Mouse (Mus musculus): ENCODE results near the gene Cmc1.

The Cmc1 gene

GRCm38 (mm10) chr9:118110360-118110710 is 39.6 kb downstream of the Cmc1 start:
- no peak for DNase-seq

DNA sequence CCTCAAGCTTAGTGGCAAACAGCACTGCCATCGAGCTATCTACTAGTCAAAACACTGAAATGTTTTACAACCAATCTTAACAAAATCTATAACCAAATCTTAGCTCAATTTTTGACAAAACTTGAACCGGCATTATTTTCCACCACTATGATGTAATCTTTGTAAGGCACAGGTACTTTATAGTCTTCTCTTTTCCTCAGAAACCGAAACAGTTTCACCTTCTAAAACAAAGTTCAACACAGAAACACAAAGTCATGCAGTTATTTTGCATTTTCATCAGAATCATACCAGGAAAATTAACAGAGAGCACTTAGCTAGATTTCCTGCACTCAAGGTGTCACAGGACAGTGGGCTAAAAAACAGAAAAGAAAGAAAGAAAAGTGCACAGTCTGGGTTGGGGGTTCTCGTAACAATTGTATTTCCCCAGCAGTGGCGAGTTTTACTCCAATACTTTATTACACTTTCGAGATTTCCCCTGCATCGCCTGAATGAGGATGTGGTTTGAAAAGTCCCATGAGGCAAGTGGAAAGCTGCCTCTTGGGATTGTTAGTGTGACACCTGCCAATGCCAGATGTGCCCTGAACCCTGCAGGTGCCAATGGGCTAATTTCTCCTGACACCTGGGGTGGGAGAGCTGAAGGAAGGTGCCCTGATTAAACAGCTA is 40.1 kb downstream of the Cmc1 start:
- no peak for DNase-seq

GRCm38 (mm10) chr9:118108527-118109011 is 41.4 kb downstream of the Cmc1 start:
- no peak for DNase-seq

GRCm38 (mm10) chr9:118101802-118102201 is 48.2 kb downstream of the Cmc1 start:
- DNase-seq, result no peak

DNA sequence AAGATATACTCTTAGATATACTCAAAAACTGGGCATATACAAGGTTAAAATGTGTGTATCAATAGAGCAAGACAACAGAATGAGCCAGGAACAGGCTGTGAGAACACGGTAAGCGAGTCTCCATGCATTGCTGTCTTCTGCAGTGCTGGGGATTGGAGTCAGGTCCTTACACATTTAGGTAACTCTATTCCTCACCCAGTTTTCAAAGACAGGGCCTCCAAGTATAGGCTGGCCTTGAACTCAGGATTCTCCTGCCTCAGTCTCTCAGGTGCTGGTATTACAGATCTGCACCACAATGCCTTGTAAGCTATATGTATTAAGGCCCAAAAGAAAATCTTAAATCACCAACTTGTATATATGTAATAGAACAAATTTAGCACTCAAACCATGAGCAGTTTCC is 49.5 kb downstream of the Cmc1 start:
- no peak for DNase-seq

DNA sequence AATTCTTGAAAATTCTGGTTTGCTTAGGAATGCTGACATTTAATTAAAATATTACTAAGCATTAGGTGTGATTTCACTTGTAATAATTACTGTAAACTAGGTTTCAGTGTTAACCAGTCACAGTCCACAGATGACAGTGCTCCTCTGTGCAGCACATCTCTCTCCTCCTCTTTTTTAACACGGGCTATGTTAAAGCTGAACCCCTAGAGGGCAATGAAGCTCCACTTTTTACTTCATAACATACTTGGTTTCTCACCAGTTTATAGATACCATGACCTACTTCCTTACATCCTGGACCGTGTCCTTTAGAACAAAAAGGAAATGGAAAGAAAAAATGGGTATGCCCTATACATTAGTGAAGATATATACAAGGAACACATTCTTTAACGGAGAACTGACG is 50.6 kb downstream of the Cmc1 start:
- DNase-seq, result no peak

DNA sequence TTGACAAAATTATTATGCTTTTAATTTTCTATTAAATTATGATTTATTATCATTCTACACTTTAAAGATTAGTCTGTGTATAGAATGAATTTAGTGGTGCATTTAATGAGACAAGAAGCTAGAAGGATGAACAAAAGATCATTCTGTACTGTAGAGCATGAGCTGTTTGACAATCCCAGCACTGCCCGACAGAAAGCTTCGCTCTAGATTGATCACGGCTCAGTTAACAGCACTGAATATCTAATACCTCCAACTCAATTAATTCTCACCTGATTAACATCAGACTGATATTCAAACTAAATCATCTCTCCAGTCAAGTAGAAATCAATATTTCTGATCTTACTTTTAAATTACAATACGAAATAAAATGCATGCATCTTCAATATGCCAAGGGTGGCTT is 66.1 kb downstream of the Cmc1 start:
- no peak for DNase-seq

- DNase-seq, result no peak
These were observed 67.2 kb downstream of the Cmc1 start for GRCm38 (mm10) chr9:118082575-118083431.

DNA sequence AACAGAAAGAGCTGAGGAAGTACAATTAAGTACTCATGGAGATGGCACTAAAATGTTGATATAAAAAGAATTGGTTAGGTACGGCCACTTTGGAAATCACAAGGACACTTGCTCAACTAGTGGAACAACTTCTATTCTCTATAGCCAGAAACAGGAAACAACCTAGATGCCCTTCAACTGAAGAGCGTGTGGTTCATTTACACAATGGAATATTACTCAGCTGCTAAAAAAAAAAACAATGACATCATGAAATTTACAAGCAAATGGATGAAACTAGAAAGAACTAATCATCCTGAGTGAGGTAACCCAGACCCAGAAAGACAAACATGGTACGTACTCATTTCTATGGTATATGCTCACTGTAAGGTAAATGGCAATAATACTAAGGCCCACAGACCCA is 76.6 kb downstream of the Cmc1 start:
- DNase-seq, result no peak

GRCm38 (mm10) chr9:118072101-118072500 is 77.9 kb downstream of the Cmc1 start:
- DNase-seq, result no peak

DNA sequence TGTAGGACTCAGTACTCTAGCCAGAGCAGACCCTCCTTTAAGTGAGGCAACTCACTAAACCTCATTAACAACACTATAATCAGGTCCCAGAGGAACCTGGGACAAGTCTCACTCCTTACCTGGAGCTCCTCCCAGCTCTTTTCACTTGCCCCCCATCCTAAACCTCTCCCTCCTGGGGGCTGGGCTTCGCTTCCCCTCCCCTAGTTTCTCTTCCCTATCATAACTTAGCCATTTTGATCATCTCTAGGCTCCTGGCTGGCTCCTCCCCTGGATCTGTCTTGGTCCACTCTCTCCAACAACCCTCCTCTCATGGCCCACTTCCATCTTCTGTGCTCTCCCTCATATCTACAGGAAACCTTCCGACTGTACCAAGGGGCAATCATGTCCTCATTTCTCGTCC is 78.6 kb downstream of the Cmc1 start:
- DNase-seq, result no peak

DNA sequence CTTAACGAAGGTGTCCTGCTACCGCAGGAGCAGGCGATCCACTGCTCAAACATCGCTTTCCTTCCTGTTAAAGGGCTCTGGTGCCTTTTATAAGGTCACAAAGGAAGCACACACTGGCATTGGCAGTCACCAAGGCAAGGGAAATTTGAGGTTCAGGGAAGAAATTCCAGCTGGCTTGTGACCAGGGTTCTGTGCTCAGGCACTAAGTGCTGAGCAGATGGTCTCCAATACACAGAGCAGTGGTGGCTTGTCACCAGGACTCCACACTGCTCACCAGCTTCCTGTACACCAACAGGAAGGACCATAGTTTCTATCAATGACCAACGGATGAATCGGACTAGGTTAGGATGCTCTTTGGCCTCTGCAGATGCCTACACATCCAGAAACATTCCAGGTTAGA is 79.5 kb downstream of the Cmc1 start:
- no peak for DNase-seq

GRCm38 (mm10) chr9:118059101-118059500 is 90.9 kb downstream of the Cmc1 start:
- DNase-seq, result no peak

DNA sequence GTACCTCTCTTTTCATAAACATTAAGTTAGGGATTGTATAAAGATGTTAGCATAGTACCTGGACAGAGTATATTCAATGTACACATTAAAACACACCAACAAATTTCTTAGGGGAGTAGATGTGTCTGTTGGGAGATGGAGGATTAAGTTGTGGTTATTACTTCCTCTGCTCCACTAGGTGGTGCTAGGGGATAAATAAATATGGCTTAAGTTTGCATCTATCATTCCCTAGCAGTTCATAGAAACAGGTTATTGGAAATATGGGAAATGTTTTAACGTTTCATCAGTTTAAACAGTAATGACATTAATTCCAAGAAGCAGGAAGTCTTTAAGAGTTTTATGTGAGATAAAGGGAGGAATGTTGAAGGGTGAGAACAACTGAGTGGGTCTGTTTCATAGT is 96.7 kb downstream of the Cmc1 start:
- no peak for DNase-seq

- no peak for DNase-seq
These were observed 104.9 kb downstream of the Cmc1 start for GRCm38 (mm10) chr9:118045011-118045533.

DNA sequence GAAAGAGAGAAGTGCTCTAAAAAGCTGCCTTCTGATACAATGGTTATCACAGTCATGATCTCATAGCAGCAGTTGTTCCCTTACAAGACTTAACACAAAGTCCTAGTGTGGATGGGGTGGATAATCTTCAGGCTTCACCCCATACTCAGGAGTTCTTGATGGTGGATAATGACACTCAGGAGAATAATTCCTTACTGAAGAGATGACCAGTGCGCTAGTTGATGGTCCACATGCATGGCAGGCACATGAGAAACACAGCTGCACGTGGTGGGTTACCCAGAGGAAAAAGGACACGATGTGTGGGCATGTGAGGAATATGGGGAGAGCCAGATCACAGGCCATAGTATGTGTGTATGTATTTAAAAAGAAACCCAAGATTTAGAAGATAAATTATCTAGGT is 106.4 kb downstream of the Cmc1 start:
- DNase-seq, result no peak

DNA sequence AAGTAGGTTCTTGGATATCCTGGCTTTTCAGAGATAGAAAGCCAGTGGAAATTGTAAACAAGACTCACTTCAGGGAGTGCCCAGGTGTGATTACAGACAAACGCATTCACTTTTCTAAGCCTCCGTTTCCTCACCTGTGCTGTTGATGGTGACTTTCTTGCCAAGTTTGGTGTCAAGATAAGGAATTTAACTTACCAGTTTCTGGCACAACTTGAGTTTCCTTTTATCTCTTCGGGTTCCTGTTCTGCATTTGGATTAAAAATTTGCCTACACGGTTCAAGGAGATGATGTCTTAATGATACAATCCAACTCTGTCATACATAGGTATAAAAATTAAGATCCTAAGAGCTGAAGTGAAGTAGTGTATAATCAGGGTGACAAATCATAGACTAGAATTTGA is 107.2 kb downstream of the Cmc1 start:
- DNase-seq, result no peak

- DNase-seq, result no peak
These were observed 108.3 kb downstream of the Cmc1 start for GRCm38 (mm10) chr9:118041646-118042045.

DNA sequence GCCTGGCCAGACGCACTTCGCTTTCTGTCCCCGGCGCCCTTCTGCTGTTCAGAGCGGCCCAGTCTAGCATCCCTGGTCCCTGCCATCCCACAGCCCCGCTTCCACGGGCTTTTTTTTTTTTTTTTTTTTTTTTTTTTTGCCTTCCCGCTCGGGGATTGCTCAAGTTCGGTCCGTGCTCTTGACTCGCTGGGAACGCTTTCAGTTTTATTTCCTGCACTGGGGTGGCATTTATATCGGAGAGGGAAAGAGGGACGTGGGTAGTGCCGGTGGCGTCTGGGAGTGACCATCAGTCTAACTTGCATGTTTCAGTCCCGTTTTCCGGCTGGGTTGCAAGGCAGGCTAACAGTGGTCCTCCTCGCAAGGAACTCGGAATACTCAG is 109.0 kb downstream of the Cmc1 start:
- DNase-seq, result no peak

- DNase-seq, result peak; percentile 98
These were observed 109.6 kb downstream of the Cmc1 start, which contains the start of gene Azi2 for GRCm38 (mm10) chr9:118040218-118041021. TSS of gene Azi2 (plus strand) at chr9:118040499.

GRCm38 (mm10) chr9:118034990-118035389 is 115.0 kb downstream of the Cmc1 start:
- no peak for DNase-seq

DNA sequence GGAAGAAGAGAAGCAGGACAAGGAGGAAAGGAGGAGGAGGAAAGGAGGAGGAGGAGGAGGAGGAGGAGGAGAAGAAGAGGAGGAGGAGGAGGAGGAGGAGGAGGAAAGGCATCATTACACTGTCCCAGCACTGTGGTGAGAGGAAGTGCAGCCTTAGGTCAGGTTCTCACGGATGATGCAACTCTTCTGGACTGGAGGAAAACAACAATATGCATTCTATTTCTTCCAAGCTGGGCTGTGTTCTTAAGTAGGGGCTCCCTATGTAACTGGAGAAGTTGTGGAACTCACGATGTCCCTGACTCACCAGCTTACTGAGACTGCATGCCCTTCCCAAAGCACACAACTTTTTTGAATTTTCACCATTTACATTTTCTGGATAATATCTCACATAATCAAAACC is 118.3 kb downstream of the Cmc1 start:
- DNase-seq, result no peak

DNA sequence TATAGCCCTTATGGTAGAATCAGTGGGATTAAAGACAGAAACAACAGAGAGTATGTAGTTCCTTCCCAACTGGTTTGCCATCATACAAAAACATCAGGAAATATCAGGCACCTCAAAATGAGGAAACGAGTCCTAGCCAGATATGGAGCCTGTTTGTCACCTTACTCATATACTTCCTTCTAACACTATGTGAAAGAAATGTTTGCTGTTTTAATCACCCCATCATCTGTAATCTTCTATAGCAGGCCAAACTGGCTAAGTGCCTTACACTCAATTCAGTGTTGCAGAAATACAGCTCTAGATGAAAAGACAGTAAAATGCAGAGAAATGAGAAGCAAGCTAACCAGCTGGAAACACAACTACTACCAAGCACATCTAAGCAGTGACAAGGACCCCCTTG is 119.7 kb downstream of the Cmc1 start:
- no peak for DNase-seq

All from right cerebral cortex, postnatal 4 days (tissue).